Comparison of ENCODE assay signal across 9 mouse cellular contexts in genomic region chr7:126775978-126776234, GRCm38 (mm10). TPM values are rescaled to one million over a fixed set of nuclear protein-coding genes. Genes with fewer than 3 reads are reported as not detected.
DNase-seq lines count a peak whose midpoint lies in the region; ATAC-seq and TF ChIP-seq lines count a peak whose summit lies in the region.
"Had no signal": no experiment of that assay in that cellular context is flagged by ENCODE, and none has a peak within 500 bp of the region (broad histone marks: within the 10 kb centered on the region; RNA-seq: fewer than 3 reads in every experiment).

No protein-coding gene starts in this region.

- no peaks in the 10 kb centered on the region for H3K9me3 ChIP-seq in CH12.LX (replicated peaks; ENCODE audit: low read length)
- no peaks in the 10 kb centered on the region for H3K9me3 ChIP-seq in forebrain, postnatal 0 days (ENCODE audit: low read length)
- no peaks in the 10 kb centered on the region for H3K9me3 ChIP-seq in lung, postnatal 0 days (ENCODE audit: low read length)

- in situ Hi-C loops in CH12.LX (cut with MboI; ENCODE audit: low pct_ligation_motif_present, low pct_unique_long_range_greater_than_20kb, low sequenced_read_pairs) = no loop called here

- peaks cover 12% of the 10 kb centered on the region for H3K4me1 ChIP-seq in heart, adult 2 months (ENCODE audit: control insufficient read depth, insufficient read depth, low read length)
- H3K4me1 ChIP-seq in CH12.LX (ENCODE audit: control insufficient read depth in 1 of 2, insufficient read depth in 2 of 2) = peaks cover 14 to 61% of the 10 kb centered on the region in 2 experiments; a peak in 3 of 4 replicates
- H3K4me1 ChIP-seq in forebrain, postnatal 0 days (ENCODE audit: insufficient read depth) = peaks cover 16% of the 10 kb centered on the region
- H3K4me1 ChIP-seq in lung, postnatal 0 days (ENCODE audit: insufficient read depth, low read depth, low read length) = peaks cover 25% of the 10 kb centered on the region

- DNase-seq in heart, adult 2 months = no peak
- DNase-seq in heart, postnatal 36 days = no peak
- DNase-seq in CH12.LX (ENCODE audit: extremely low read depth) = no peak
- DNase-seq in forebrain, postnatal 0 days = no peak
- peak; percentile 67 for DNase-seq in lung, postnatal 0 days (ENCODE audit: low spot score)
- DNase-seq in right cerebral cortex, postnatal 14 days = no peak
- DNase-seq in embryo, embryonic 10 days (ENCODE audit: low spot score) = no peak
- DNase-seq in ovary, postnatal 14 days (ENCODE audit: low spot score) = no peak
- DNase-seq: cerebellum, adult 8-10 months had no signal

- H3K4me2 ChIP-seq in CH12.LX (ENCODE audit: insufficient read depth, low read depth, poor library complexity, severe bottlenecking) = peak overlapping the region; percentile 84; the same call in 1 of the 2 replicates
- H3K4me2 ChIP-seq in forebrain, postnatal 0 days (ENCODE audit: low read depth) = peak overlapping the region; percentile 93; the same call in 1 of the 2 replicates
- H3K4me2 ChIP-seq in lung, postnatal 0 days (replicated peaks; ENCODE audit: low read depth, low read length) = peak overlapping the region; percentile 94; the same call in 1 of the 2 replicates

- no peak for TF ChIP-seq POLR2A in heart, adult 2 months (IDR thresholded peaks at IDR 0.05; ENCODE audit: insufficient read depth, low read depth, low read length)
- no peak for TF ChIP-seq POLR2A in CH12.LX (IDR thresholded peaks at IDR 0.05; ENCODE audit: low read depth, low read length)

- TF ChIP-seq EP300 in heart, adult 2 months (IDR thresholded peaks at IDR 0.05; ENCODE audit: insufficient read depth, low read depth, low read length) = no peak
- TF ChIP-seq EP300 in CH12.LX (IDR thresholded peaks at IDR 0.05; ENCODE audit: low read length) = no peak
- no peak for TF ChIP-seq EP300 in lung, postnatal 0 days (IDR thresholded peaks at IDR 0.05)

- no peak for ATAC-seq in forebrain, postnatal 0 days
- ATAC-seq in lung, postnatal 0 days = peak; percentile 34

- TF ChIP-seq RAD21 in CH12.LX (IDR thresholded peaks at IDR 0.05; ENCODE audit: low read depth, low read length) = no peak

- WGBS in heart, adult 2 months = 58% methylated on average over 3 of the region's 3 CpGs
- WGBS in forebrain, postnatal 0 days = 66% methylated on average over 3 of the region's 3 CpGs
- 48% methylated on average over 3 of the region's 3 CpGs for WGBS in lung, postnatal 0 days

- intact Hi-C loops in heart, adult 2 months (cut with DNase I) = loop anchor here (2.0 kb wide), 1 partner anchor 15 kb away; no protein-coding TSS in a partner anchor
- intact Hi-C loops in heart, postnatal 36 days (cut with DNase I) = loop anchor here (2.0 kb wide), 1 partner anchor 17 kb away; the partner anchor contains the start of gene Mapk3

- H3K36me3 ChIP-seq in heart, adult 2 months (ENCODE audit: control insufficient read depth, insufficient read depth, low read length) = peaks cover 5% of the 10 kb centered on the region
- H3K36me3 ChIP-seq in CH12.LX (replicated peaks in 1 of 2; ENCODE audit: control insufficient read depth in 1 of 2, insufficient read depth in 1 of 2, low read length in 1 of 2) = peaks cover 26 to 53% of the 10 kb centered on the region in 2 experiments
- H3K36me3 ChIP-seq in forebrain, postnatal 0 days (ENCODE audit: insufficient read depth) = peaks cover 19% of the 10 kb centered on the region
- peaks cover 4% of the 10 kb centered on the region; the same call in 1 of the 2 replicates for H3K36me3 ChIP-seq in lung, postnatal 0 days (ENCODE audit: insufficient read depth, low read length)

- dilution Hi-C loops in CH12.LX (cut with MboI; ENCODE audit: extremely low pct_ligation_motif_present, extremely low pct_unique_long_range_greater_than_20kb, low sequenced_read_pairs) = no loop called here

- peak overlapping the region; percentile 99 for H3K27ac ChIP-seq in heart, adult 2 months
- H3K27ac ChIP-seq in CH12.LX (ENCODE audit: insufficient read depth, low read depth) = no peak overlapping the region
- no peak overlapping the region for H3K27ac ChIP-seq in forebrain, postnatal 0 days (ENCODE audit: low read depth, low read length)
- peak overlapping the region; percentile 94 for H3K27ac ChIP-seq in lung, postnatal 0 days (ENCODE audit: low read length)

- no peak for TF ChIP-seq CTCF in heart, adult 2 months (IDR thresholded peaks at IDR 0.05)
- no peak for TF ChIP-seq CTCF in CH12.LX (conservative IDR thresholded peaks at IDR 0.05 in 1 of 2, IDR thresholded peaks at IDR 0.05 in 1 of 2; ENCODE audit: low read depth in 2 of 2, low read length in 2 of 2)
- no peak for TF ChIP-seq CTCF in forebrain, postnatal 0 days (IDR thresholded peaks at IDR 0.05; ENCODE audit: low read depth)
- TF ChIP-seq CTCF in lung, postnatal 0 days (IDR thresholded peaks at IDR 0.05) = no peak

- peak overlapping the region; percentile 39 for H3K4me3 ChIP-seq in heart, adult 2 months
- peak overlapping the region in 1 of 3 experiments; percentile 70 for H3K4me3 ChIP-seq in CH12.LX (replicated peaks in 1 of 3; ENCODE audit: low read depth in 2 of 3, low read length in 2 of 3, poor library complexity in 1 of 3)
- H3K4me3 ChIP-seq in forebrain, postnatal 0 days (ENCODE audit: low read depth, low read length) = no peak overlapping the region; the same call in 1 of the 2 replicates
- no peak overlapping the region for H3K4me3 ChIP-seq in lung, postnatal 0 days (ENCODE audit: low read depth, low read length)

- no peak overlapping the region for H3K9ac ChIP-seq in heart, adult 2 months (ENCODE audit: low read depth, low read length)
- peak overlapping the region; percentile 55 for H3K9ac ChIP-seq in CH12.LX (ENCODE audit: insufficient read depth, low read depth)
- H3K9ac ChIP-seq in forebrain, postnatal 0 days = no peak overlapping the region
- no peak overlapping the region for H3K9ac ChIP-seq in lung, postnatal 0 days (replicated peaks; ENCODE audit: low read depth)

- peaks cover 5% of the 10 kb centered on the region for H3K79me2 ChIP-seq in heart, adult 2 months (replicated peaks; ENCODE audit: control insufficient read depth, insufficient read depth, low read length)
- 0 out of 2 replicates have a peak, but pooled peaks cover 2% of the 10 kb centered on the region for H3K79me2 ChIP-seq in CH12.LX (replicated peaks; ENCODE audit: control insufficient read depth, extremely low read depth, insufficient read depth, poor library complexity, severe bottlenecking)

- H3K27me3 ChIP-seq in heart, adult 2 months (ENCODE audit: control insufficient read depth, insufficient read depth, low read length) = no peaks in the 10 kb centered on the region
- H3K27me3 ChIP-seq in CH12.LX (replicated peaks) = no peaks in the 10 kb centered on the region
- no peaks in the 10 kb centered on the region for H3K27me3 ChIP-seq in forebrain, postnatal 0 days (ENCODE audit: insufficient read depth, low read length)
- H3K27me3 ChIP-seq in lung, postnatal 0 days (replicated peaks; ENCODE audit: insufficient read depth, low read length) = no peaks in the 10 kb centered on the region

RNA-seq across cellular contexts. Expression of gene Ypel3, which starts 0.8 kb away (rescaled TPM):
- 10 to 100 TPM; 60.2 to 89.9 TPM for total RNA-seq in heart, adult 2 months (2021)
- 115 and 144 TPM in 2 replicates for polyA plus RNA-seq in heart, adult 2 months (2012; rRNA removed)
- 100 to 1,000 TPM in 1 of 2 experiments, 10 to 100 TPM in 1; 91.4 to 110 TPM for total RNA-seq in heart, postnatal 36 days (2021)
- 13.9 and 38.9 TPM in 2 replicates for total RNA-seq in CH12.LX (2012; rRNA removed)
- total RNA-seq in CH12.LX (2014; rRNA removed) = 26.0 and 33.9 TPM in 2 replicates
- 40.5 and 44.0 TPM in 2 replicates for polyA plus RNA-seq in CH12.LX (2012; ENCODE audit: insufficient read length, low read depth)
- 162 and 237 TPM in 2 replicates for total RNA-seq in forebrain, postnatal 0 days (2014; rRNA removed)
- 223 and 250 TPM in 2 replicates for polyA plus RNA-seq in forebrain, postnatal 0 days (2015; fragmentation: Nextera tagmentation; extraction: Ambion mirVana)
- polyA plus RNA-seq in lung, postnatal 0 days (2015; fragmentation: Nextera tagmentation; extraction: Ambion mirVana) = 325 and 340 TPM in 2 replicates

RNA-seq across cellular contexts. Expression of gene Tbx6, which starts 5.4 kb away (rescaled TPM):
- total RNA-seq in heart, adult 2 months (2021) = under 1 TPM; 0.44 to 0.66 TPM
- 2.3 and 2.9 TPM in 2 replicates for polyA plus RNA-seq in heart, adult 2 months (2012; rRNA removed)
- total RNA-seq in heart, postnatal 36 days (2021) = under 1 TPM; 0.24 to 0.44 TPM
- total RNA-seq in CH12.LX (2012; rRNA removed) (15.2 and 15.8 TPM in 2 replicates), CH12.LX (2014; rRNA removed) (12.3 and 12.8 TPM in 2 replicates)
- 29.2 and 31.5 TPM in 2 replicates for polyA plus RNA-seq in CH12.LX (2012; ENCODE audit: insufficient read length, low read depth)
- 0.31 and 0.38 TPM in 2 replicates for total RNA-seq in forebrain, postnatal 0 days (2014; rRNA removed)
- 0.10 and 0.11 TPM in 2 replicates for polyA plus RNA-seq in forebrain, postnatal 0 days (2015; fragmentation: Nextera tagmentation; extraction: Ambion mirVana)
- polyA plus RNA-seq in lung, postnatal 0 days (2015; fragmentation: Nextera tagmentation; extraction: Ambion mirVana) = 0.56 and 0.74 TPM in 2 replicates

RNA-seq across cellular contexts. Expression of gene Gdpd3, which starts 9.8 kb away (rescaled TPM):
- total RNA-seq in heart, adult 2 months (2021) = 1 to 10 TPM; 1.3 TPM
- 4.3 and 75.7 TPM in 2 replicates for polyA plus RNA-seq in heart, adult 2 months (2012; rRNA removed)
- total RNA-seq in heart, postnatal 36 days (2021) = 1 to 10 TPM; 1.6 TPM
- 1.0 and 1.5 TPM in 2 replicates for total RNA-seq in CH12.LX (2012; rRNA removed)
- 0.63 and 1.3 TPM in 2 replicates for total RNA-seq in CH12.LX (2014; rRNA removed)
- polyA plus RNA-seq in CH12.LX (2012; ENCODE audit: insufficient read length, low read depth) = 1.6 and 2.2 TPM in 2 replicates
- total RNA-seq in forebrain, postnatal 0 days (2014; rRNA removed) = 1.2 and 2.5 TPM in 2 replicates
- polyA plus RNA-seq in forebrain, postnatal 0 days (2015; fragmentation: Nextera tagmentation; extraction: Ambion mirVana) = 0.93 and 0.97 TPM in 2 replicates
- polyA plus RNA-seq in lung, postnatal 0 days (2015; fragmentation: Nextera tagmentation; extraction: Ambion mirVana) = 3.4 and 4.1 TPM in 2 replicates

RNA-seq across cellular contexts. Expression of gene Ppp4c, which starts 16.4 kb away (rescaled TPM):
- 10 to 100 TPM; 31.8 to 31.9 TPM for total RNA-seq in heart, adult 2 months (2021)
- polyA plus RNA-seq in heart, adult 2 months (2012; rRNA removed) = 65.6 and 99.5 TPM in 2 replicates
- 10 to 100 TPM; 36.1 to 36.5 TPM for total RNA-seq in heart, postnatal 36 days (2021)
- 201 and 213 TPM in 2 replicates for total RNA-seq in CH12.LX (2012; rRNA removed)
- 175 and 195 TPM in 2 replicates for total RNA-seq in CH12.LX (2014; rRNA removed)
- polyA plus RNA-seq in CH12.LX (2012; ENCODE audit: insufficient read length, low read depth) = 161 and 168 TPM in 2 replicates
- total RNA-seq in forebrain, postnatal 0 days (2014; rRNA removed) = 114 and 119 TPM in 2 replicates
- 161 and 172 TPM in 2 replicates for polyA plus RNA-seq in forebrain, postnatal 0 days (2015; fragmentation: Nextera tagmentation; extraction: Ambion mirVana)
- polyA plus RNA-seq in lung, postnatal 0 days (2015; fragmentation: Nextera tagmentation; extraction: Ambion mirVana) = 150 and 151 TPM in 2 replicates

RNA-seq across cellular contexts. Expression of gene Mapk3, which starts 16.5 kb away (rescaled TPM):
- total RNA-seq in heart, adult 2 months (2021) = 10 to 100 TPM; 45.9 to 53.1 TPM
- polyA plus RNA-seq in heart, adult 2 months (2012; rRNA removed) = 111 and 120 TPM in 2 replicates
- total RNA-seq in heart, postnatal 36 days (2021) = 10 to 100 TPM; 61.0 to 62.2 TPM
- total RNA-seq in CH12.LX (2012; rRNA removed) (13.2 and 25.3 TPM in 2 replicates), CH12.LX (2014; rRNA removed) (20.3 and 22.4 TPM in 2 replicates)
- 38.9 and 48.5 TPM in 2 replicates for polyA plus RNA-seq in CH12.LX (2012; ENCODE audit: insufficient read length, low read depth)
- 108 and 131 TPM in 2 replicates for total RNA-seq in forebrain, postnatal 0 days (2014; rRNA removed)
- 118 and 133 TPM in 2 replicates for polyA plus RNA-seq in forebrain, postnatal 0 days (2015; fragmentation: Nextera tagmentation; extraction: Ambion mirVana)
- polyA plus RNA-seq in lung, postnatal 0 days (2015; fragmentation: Nextera tagmentation; extraction: Ambion mirVana) = 180 and 183 TPM in 2 replicates

Comparison
In these comparisons a context has a peak if more than half of its experiments do, and no peak if none do; other contexts are left out.
1. H3K27ac ChIP-seq: peak in heart, adult 2 months (single experiment) and lung, postnatal 0 days (single experiment); none in CH12.LX (single experiment) and forebrain, postnatal 0 days (single experiment).
2. Peak in every context shown above with its lines, with median percentiles within 50 percentile points of each other: H3K4me2 ChIP-seq.